Mouse (Mus musculus) left cerebral cortex, postnatal 36 days (tissue): ENCODE results near the gene Cnnm4. TPM values are rescaled to one million over a fixed set of nuclear protein-coding genes. Genes with fewer than 3 reads are reported as not detected.

Experiments used
- DNase-seq, 2 experiments: peaks; one replicate each; pipeline ENCODE4 v3.0.0; 2021 to 2022; ENCODE audit warnings: low spot score in 2 of 2, mixed read lengths in 1 of 2
- intact Hi-C: fragments of 180-260 bp; cut with DNase I; formaldehyde crosslinking; loops from one replicate; pipeline ENCODE4 v1.15.1; 2025
- total RNA-seq, 2 experiments: library from RNA; stranded (reverse); gene quantifications; 2 replicates each; pipeline ENCODE4 v1.2.3; 2021

Cnnm4 gene
- total RNA-seq, 2 experiments from 2014 or later: 13.3 to 14.0 TPM

DNA sequence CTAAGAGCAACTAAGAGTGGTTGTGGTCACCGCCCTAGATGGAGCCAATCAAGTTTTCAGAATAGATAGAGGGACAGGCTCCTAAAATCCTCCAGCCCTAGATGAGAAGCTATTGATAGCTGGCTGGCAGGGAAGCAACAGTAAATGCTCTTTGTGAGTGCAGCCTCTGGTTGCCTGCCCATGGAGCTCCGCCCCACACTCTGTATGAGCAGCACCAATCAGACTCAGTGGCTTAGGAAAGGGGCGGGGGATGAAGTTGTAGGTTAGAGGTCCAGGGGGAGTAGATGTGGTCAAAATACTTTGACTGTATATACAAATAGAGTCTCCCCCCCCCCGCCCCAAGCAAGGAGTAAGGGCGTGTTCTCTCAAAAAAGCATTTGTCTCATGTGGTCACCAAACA is 4.0 kb upstream of the Cnnm4 start:
- intact Hi-C loops: no loop called here
- no peak for DNase-seq

DNA sequence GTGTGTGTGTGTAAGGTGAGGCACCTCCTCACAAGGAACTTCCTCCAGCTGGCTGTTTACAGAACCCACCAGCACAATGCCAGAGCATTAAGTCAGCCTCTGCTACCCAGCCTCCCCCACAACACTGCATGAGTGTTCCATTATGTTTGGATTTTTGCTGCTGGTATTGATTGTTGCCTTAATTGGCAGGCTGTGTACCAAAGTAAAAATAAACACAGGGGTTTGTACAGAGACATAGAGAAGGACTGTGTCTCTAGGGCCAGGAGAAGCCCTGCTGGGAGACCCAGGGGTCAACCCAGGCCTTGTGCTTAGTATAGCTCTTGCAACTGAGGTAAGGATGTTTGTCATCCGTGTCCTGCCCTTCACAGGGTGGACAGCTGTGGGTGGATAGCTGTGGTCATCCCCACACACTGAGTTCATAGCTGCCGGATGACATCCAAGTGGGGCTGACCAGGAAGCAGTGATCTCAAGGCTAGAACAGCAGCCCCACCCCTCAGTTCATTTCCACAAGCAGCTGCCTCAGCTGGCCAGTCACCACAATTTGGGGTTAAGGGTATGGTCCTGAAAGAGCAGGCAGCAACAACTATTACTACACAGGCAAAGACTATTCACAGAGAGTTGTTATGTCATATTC is 1.5 kb upstream of the Cnnm4 start:
- intact Hi-C loops: loop anchor here (2.0 kb wide), 1 partner anchor 101 kb away; the partner anchor contains the start of gene Kansl3
- no peak for DNase-seq

DNA sequence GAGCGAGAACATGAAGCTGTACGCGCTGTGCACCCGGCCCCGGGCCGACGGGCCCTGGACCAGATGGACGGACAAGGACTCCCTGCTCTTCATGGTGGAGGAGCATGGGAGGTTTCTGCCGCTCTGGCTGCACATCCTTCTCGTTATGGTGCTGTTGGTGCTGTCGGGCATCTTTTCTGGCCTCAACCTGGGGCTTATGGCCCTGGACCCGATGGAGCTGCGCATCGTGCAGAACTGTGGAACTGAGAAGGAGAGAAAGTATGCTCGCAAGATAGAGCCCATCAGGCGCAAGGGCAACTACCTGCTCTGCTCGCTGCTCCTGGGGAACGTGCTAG is 653 bp downstream of the Cnnm4 start:
- DNase-seq: no peak

DNA sequence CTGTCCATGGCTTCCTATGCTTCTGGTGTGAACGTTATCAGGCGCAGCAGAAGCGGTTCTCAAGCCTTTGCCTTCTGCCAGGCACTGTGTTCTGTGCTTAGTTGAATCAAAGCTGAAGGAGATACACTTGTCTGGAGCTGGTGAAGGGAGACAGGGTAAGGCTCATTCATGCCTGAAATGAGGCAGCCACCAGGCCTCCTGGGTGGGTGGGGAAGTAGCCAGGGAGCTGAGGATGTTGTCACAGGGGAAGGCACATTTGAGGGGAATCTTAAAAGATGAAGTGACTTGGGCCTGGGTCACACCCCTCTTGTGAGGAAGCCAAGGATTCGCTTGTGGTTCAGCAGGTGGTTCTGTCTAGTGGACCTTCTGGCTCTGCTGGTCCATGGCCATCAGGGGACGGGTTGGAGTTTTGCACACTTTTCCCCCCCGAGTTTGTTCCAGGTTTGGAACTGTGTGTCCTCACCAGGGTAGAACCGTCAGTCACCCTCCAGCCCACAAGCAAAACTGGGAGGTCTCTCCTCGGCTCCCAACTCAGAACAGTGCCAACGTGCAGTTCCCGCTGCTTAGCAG is 1.9 kb downstream of the Cnnm4 start:
- intact Hi-C loops: loop anchor here (2.0 kb wide), 1 partner anchor 38 kb away; the partner anchor contains the start of gene Cnnm3
- no peak for DNase-seq

More for the DNA sequence above, 653 bp downstream of the Cnnm4 start:
- intact Hi-C loops: loop anchor here (2.0 kb wide), 1 partner anchor 39 kb away; the partner anchor contains the start of gene Cnnm3

DNA sequence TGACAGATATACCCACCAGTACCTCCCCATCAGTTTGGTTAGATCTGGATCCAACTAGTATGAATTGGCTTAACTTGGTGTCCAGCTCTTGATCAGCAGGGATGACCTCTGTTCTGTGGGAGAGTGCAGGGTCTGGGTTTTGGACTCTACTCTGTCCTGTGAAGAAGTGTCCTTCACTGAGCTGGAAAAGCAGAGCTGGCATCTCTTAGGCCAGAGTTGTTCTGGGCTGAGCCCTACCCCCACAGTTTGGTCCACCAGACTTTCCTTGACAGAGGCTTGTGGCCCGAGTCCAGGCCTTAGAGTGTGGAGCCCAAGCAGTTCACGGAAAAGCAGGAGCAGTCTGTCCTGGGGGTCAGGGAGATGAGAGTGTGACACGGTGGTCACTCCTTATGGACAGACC is 3.2 kb downstream of the Cnnm4 start:
- intact Hi-C loops: no loop called here

DNA sequence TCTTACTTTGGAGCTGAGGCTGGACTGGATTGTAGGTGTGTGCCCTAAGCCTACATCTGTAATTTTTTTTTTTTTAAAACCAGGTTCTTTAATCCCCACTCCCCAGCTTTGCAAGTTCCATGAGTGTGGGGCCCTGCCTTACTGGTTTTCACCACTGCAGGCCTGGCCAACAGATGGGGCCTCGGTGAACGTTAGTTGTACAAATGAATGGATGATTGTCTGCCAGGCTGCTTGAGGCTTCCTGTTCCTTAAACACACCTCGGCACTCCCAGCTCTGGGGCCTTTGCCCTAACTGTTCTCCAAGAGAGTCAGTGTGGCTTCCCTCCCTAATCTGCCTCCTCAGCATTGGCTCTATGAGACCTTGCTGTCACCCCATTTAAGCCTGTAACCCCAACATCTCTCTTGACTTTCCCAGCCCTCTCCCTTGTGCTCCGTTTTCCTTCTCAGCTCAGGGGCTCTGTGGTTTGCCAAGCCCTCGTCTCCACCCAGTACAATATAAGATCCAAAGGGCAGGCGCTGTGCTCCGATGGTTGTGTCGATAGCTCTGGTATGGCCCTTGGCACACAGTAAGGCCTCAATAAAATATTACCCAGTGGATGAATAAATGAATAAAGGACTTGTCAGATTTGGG is 4.2 kb downstream of the Cnnm4 start:
- intact Hi-C loops: no loop called here
- DNase-seq: no peak

More for the DNA sequence above, 3.2 kb downstream of the Cnnm4 start:
- DNase-seq: no peak

DNA sequence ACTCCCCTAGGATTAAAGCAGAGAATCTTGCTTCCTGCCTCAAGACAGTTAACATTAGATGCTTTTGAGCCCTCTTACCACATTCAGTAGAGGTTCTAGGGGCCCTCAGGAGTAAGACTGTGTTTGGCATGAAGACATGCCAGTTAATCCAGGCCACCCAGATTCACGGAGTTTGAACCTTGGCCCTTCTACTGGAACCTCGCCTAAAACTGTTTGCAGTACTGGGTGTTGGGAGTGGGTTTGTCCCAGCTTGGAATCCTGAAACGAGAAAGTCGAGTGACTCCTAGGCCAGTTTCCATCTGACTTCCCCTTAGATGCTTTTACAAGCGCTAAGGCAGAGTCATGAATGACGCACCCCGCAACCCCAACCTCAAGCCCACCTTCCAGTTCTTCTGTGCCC is 5.0 kb downstream of the Cnnm4 start:
- intact Hi-C loops: no loop called here
- no peak for DNase-seq

DNA sequence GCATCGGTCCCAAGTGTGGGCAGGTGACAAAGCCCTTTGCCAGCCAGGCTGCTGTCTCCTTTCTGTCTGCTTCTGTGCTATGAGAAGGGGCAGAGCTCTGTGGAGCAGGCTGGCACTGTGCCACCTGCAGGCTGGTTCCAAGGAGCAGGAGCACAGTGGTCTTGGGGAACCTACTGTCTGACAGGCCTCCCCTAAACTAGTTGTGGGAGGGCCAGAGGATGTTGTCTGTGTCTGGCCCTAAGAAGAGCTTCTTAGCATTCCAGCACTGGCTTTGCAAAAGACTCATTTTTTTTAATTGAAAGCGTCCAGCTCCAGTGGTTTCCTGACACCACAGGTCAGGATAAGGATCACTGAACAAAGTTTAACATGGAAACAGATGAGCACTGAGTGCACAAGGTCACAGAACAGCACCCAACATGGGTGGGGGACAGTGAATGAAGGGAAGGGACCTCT is 6.9 kb downstream of the Cnnm4 start:
- intact Hi-C loops: no loop called here
- no peak for DNase-seq

DNA sequence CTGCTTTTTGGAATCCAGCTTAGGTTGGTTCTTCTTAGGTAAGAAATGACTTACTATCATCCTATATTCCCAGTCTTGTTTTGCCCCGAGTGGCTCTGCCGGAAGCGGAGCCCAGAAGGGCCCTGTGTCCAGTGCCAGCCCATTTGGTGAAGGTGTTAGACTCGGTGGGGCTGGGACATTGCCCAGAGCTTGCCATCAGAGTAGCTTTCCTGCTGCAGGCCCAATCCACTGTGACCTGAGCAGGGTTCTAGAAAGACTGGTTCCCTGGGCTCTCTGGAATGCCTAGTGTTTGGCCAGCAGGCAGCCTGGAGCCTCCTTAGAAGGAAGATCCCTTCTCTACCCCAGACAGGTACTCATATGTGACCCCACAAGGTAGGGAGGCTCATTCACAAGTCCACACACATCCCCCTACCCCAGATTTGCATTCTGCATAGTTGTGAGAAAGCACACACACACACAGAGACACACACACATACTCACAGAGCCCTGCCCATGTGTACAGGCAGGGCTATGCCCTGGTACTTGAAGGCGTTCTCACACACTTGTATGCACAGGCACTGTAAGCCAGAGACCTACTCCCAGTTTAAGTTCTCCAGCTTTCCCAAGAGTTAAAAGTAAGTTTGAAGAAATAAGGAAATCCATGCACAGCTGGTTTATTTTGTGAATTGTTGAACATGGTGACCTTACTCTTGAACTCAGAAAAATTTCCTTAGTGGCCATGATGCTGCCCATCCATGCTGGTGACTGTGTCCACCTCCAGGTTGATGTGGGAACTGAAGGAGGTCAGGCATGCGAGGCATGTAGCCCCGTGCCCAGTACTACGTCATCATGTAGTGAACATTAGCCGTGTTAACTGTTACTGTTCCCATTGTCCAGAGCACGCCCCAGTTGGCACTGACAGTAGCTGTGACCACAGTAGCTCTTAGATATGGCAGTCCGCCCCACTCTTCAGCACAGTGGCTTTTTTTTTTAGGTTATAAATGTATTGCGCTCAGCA is 8.8 kb downstream of the Cnnm4 start:
- intact Hi-C loops: no loop called here
- DNase-seq: no peak

DNA sequence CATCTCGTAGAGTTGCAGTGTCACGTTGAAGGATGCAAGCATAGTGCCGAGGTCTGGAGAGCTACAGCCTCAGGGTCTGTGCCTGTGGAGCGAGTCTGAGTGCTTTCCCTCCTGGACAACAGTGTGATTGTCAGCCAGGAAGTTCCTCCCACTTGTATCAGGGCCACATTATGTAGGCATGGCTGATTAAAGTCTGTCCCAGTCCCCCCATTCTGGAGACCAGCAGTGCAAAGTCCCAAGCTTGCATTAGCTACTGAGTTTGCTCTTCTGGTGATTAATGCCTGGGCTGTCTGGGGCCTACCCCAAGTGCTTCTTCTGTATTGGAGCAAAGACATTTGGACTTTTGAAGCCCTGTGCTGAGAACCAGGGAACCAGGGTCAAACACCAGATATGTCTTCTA is 12.4 kb downstream of the Cnnm4 start:
- DNase-seq: no peak
- intact Hi-C loops: no loop called here

DNA sequence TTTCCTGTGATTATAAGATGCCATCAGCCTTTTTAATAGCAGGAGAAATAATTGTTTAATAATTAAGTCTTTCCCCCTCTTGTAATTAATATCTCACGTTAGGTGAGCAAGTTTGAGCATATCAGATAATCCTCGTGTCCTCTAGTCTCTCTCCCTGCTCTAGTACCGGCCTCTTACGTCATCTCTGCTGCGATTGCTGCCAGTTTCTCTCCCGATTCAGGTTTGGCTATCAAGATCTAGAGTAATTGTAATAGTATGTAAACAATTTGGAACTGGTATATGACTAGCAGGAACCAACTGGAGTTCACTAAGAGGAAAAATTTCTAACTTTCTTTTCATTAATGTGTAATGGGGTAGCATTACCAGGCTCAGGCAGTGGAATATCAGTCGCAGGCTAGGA is 13.7 kb downstream of the Cnnm4 start:
- intact Hi-C loops: no loop called here
- DNase-seq: no peak

DNA sequence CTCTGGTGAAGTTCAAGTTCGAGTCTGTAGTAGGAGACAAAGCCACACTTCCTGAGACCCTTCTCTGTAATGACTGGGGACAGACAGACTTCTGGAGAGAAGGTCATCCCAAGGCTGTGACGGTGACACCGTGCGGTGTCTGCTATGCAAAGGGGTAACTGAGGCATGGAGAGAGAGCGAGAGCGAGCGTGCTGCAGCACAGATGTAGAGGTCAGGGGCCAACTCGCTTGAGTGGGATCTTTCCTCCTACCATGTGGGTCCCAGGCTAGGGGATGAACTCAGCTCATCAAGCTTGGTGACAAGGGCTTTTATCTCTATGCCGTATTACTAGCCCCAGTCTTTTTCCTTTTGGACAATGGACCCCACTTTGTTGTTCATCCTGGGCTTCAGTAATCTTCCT is 15.7 kb downstream of the Cnnm4 start:
- no peak for DNase-seq
- intact Hi-C loops: no loop called here

DNA sequence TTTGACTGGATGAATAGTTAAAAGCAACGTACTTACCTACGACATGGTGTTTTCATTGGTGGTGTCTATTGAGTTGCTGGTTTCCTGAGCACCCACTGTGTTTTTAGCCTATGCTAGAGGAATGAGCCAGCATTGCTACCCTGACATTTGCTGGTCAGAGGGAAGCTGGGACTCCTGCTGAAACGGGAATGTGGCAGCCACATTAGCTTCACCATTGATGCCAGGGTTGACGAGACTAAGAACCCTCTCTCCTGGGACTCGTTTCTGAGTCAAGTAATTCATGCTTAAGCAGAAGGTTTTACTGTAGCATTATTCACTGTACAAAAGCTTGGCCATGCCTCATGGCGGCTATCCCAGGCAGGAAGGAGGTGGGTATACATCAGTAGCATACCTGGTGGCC is 18.2 kb downstream of the Cnnm4 start:
- DNase-seq: no peak
- intact Hi-C loops: loop anchor here (10.0 kb wide), 1 partner anchor 165 kb away; no protein-coding TSS in a partner anchor

DNA sequence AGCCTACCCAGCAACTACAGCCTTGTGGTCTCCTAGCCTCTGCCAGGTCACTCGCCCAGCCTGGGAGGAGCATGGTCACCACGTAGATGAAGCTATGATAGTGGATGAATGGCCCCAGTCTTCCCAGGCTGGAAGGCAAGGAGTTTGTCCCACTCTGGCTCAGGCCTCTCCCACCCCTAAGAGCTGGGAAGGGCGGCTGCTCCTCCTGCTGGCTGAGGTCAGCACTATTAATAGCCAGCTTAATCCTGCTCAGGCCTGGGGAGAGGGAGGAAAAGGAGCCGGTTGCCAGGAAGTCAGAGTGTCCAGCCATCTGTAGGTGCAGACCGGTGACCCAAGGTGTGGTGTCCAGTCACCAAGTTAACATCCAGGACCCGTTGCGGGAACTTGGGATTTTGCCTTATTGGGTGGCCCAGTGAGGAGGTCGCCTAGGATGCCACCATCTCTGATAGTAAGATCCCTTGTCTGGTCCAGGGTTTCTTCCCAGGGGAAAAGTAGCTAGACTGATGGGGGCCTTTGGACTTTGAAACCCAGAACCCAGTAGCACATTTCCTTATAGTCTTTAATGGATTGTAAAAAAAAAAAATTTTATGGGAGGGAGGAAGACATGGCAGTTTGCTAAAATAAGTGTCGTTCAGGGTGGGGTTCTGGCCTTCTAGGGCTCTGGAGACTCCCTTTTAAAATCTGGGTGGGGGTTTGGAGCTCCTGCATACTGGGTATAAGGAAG is 21.2 kb downstream of the Cnnm4 start:
- no peak for DNase-seq
- intact Hi-C loops: loop anchor here (10.0 kb wide), 1 partner anchor 168 kb away; no protein-coding TSS in a partner anchor

DNA sequence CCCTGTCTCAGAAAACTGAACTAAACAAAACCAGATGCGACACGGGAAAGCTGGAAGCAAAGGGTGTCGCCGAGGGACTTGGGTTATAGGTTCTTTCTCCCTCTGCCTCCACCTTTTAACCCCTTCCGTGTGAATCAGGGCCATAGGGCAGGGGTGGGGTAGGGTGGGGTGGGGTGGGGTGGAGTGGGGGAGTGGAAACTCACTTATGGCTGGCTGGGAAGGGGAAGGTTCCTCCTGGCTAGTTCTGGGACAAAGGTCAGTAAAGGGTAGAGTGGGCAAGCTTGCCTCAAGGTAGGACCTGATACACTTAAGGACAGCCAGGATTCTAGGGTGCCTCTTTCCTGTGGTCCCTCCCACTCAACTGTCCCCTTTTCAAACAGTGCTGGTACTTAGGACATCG is 21.9 kb downstream of the Cnnm4 start:
- intact Hi-C loops: loop anchor here (10.0 kb wide), 1 partner anchor 168 kb away; no protein-coding TSS in a partner anchor
- DNase-seq: no peak

DNA sequence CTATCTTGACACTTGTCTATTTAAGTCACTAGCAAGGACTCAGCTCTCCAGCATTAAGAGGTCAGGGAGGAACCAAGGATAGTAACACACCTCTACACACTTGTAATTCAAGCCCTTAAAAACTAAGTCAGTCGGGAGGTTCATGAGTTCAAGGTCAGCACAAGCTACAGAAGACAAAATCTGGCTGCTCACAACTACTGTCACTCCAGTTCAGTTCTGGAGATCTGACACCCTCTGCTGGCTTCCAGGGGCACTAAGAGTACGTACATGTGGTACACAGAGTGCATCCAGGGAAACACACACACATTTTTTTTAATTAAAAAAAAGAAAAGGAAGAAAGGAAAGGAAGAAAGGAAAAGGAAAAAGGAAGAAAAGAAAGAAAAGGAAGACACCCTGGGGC is 25.3 kb downstream of the Cnnm4 start:
- no peak for DNase-seq
- intact Hi-C loops: loop anchor here (10.0 kb wide), 1 partner anchor 172 kb away; no protein-coding TSS in a partner anchor

DNA sequence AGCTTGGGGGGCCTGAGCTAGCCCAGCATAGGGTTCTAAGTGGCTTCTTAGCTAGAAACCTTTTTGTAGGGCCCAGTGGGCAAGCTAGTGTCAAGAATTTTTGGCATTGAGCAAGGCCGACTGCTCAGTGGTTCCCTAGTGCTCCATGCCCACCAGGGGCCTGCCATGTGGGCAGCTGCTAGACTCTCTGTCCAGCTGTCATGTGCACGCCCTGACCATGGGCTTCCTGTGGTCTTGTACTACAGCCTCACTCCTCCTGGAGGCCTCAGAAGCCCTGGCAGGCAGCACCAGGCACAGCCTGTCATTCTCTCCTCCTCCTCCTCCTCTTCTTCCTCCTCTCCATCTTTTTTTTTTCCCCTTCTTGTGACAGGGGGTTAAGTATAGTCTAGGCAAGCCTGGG is 25.9 kb downstream of the Cnnm4 start:
- intact Hi-C loops: loop anchor here (10.0 kb wide), 1 partner anchor 173 kb away; no protein-coding TSS in a partner anchor
- no peak for DNase-seq

DNA sequence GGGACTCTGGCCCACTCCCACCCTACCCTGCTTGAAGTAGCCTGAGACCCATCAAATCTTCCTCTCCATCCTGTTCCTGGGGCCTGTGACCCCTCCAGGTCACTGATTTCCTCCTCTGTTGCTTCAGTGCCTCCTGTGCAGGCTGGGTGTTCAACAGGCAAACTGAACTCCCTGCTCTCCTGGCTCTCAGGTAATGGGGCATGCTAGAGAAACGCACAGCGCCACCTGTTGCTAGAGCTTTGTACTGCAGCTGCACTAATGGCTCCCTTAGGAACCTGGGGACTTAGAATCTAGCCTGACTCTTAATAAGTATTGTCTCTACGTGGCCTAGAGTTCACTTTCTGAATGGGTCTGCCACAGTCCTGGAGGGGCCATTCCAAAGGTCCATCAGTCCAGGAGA is 29.8 kb downstream of the Cnnm4 start:
- intact Hi-C loops: no loop called here
- peak; percentile 55 to 66 for DNase-seq

DNA sequence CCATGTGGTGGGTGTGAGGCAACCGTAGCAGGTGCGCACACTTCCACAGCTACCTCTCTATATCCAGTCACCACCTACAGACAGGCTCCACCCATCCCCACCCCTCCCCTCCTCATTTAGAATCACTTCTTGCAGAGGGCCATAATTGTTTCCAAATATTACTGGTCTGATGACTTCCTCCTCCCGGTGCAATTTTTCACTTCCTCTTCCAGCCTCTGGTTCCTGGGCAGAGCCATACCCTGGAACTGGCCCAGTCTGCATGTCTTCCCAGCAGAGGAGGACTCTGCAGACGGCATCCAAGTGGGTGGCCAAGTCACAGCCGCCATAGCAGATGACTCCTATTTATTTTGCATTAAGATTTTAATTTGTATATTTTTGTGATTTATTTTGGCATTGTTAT is 36.8 kb downstream of the Cnnm4 start:
- no peak for DNase-seq
- intact Hi-C loops: no loop called here
